Mouse (Mus musculus): ENCODE measurements around the gene Tcf15.

Tcf15 gene

DNA sequence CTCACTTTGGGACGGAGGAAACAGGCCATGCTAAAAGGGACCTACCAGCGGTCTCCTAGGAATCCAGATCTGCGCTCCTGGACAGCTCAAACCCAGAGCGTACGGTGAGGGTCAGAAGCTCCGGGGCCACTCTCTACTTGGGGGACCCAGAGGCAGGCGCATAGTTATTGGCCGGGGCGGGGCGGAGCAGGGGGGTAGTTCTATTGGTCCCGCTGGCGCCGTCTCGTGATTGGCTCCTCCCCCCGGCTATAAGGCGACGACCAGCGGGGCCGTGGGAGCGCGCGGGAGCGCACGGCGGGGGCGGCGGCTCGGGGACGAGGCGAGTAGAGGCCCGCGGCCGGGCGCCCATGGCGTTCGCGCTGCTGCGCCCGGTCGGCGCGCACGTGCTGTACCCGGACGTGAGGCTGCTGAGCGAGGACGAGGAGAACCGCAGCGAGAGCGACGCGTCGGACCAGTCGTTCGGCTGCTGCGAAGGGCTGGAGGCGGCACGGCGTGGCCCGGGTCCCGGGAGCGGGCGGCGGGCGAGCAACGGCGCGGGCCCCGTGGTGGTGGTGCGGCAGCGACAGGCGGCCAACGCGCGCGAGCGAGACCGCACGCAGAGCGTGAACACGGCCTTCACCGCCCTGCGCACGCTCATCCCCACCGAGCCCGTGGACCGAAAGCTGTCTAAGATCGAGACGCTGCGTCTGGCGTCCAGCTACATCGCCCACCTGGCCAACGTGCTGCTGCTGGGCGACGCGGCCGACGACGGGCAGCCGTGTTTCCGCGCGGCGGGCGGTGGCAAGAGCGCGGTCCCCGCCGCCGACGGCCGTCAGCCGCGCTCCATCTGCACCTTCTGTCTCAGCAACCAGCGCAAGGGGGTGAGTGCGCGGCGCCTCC is at the start of gene Tcf15:
Gene Tcf15, plus strand, starts transcription at position 283 of the 879 bp plus-strand sequence.
- in situ Hi-C loops (cut with MboI, MseI), result no loop called here

GRCm38 (mm10) chr2:152094856-152095545 is 48.4 kb upstream of the Tcf15 start:
- in situ Hi-C loops (cut with MboI, MseI), result no loop called here

DNA sequence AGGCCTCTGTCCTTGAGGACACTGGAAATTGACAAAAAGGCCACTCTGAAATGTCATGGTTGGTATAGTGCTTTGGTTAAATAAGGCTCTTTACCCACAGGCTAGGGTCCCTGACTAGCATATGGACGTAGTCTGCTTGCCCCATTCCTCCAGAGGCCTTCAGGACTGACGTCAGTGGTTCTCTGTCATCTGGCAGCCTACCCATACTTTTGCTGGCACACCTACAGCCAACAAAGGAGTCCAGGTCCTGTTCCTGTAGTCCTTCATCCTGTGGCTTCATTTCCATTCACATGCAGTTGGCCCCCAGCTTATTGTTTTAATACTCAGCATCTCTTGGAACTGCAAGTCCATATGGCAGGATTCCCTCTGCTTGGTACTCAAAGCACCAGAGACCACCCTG is 46.4 kb upstream of the Tcf15 start:
- in situ Hi-C loops (cut with MboI, MseI), result no loop called here

DNA sequence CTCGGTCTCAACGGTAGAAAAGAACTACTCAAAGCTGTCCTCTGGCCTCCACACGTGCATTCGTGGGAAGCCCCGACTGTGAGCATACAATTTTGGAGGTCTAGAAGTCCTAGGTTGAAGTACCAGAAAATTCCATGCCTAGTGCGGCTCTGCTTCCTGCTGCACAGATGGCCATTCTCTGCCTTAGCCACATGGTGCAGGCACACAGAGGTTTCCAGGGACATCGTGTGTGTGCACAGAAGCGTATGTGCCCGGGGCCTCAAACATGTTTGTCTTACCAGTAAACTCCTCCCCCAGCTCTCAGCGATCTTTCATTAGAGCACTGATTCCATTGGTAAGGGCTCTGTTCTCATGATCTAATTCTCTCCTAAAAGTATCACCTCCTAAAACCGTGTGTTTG is 45.4 kb upstream of the Tcf15 start:
- in situ Hi-C loops (cut with MboI, MseI), result no loop called here

DNA sequence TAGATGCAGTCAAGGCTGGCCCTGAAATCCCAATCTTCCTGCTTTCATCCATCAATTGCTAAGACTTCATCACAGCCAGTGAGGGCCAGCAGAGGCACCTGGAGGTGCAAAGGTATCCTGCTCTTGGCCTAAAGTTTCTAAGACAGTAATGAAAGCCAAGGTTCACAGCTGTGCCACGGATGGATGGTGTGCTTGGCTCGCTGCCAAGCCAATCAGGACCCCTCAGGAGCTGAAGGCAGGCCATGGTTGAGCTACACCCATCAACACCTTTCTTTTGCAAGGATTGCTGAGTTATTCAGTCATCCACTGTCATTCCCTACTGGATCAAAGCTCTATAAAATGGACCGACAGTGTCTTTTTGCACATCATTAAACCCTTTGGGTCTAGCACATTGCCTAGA is 43.8 kb upstream of the Tcf15 start:
- in situ Hi-C loops (cut with MboI, MseI), result no loop called here

GRCm38 (mm10) chr2:152101761-152102160 is 41.6 kb upstream of the Tcf15 start:
- in situ Hi-C loops (cut with MboI, MseI), result no loop called here

GRCm38 (mm10) chr2:152102369-152102768 is 41.0 kb upstream of the Tcf15 start:
- in situ Hi-C loops (cut with MboI, MseI), result no loop called here

DNA sequence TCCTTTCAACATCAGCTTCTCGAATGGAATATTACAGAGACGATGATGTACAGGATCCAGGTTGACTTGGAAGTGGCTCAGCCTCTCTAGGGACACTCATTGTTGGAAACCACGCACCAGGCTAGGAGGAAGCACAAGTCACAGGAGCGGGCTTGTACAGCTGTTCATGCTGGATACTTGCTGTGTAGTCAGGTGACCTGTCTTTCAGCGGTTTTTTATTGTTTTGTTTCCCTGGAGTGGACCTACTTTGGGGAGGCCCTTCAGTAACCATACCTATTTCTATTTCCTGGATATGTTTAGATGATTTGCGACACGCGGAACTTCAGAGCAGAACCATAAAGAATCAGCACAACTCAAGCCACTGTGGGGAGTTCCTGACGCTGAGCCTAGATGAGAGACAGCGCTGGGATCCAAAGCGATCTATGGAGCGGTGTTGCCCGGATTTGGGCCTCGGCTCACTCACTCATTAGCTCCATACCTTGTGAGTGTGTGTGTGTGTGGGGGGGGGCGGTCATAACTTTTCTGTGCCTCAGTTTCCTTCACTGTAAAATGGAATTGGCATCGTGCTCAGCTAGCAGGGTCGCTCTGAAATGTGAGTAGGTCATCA is 38.5 kb upstream of the Tcf15 start:
- in situ Hi-C loops (cut with MboI, MseI), result loop anchor here (5.0 kb wide), 2 partner anchors 92 to 262 kb away; no protein-coding TSS in a partner anchor

DNA sequence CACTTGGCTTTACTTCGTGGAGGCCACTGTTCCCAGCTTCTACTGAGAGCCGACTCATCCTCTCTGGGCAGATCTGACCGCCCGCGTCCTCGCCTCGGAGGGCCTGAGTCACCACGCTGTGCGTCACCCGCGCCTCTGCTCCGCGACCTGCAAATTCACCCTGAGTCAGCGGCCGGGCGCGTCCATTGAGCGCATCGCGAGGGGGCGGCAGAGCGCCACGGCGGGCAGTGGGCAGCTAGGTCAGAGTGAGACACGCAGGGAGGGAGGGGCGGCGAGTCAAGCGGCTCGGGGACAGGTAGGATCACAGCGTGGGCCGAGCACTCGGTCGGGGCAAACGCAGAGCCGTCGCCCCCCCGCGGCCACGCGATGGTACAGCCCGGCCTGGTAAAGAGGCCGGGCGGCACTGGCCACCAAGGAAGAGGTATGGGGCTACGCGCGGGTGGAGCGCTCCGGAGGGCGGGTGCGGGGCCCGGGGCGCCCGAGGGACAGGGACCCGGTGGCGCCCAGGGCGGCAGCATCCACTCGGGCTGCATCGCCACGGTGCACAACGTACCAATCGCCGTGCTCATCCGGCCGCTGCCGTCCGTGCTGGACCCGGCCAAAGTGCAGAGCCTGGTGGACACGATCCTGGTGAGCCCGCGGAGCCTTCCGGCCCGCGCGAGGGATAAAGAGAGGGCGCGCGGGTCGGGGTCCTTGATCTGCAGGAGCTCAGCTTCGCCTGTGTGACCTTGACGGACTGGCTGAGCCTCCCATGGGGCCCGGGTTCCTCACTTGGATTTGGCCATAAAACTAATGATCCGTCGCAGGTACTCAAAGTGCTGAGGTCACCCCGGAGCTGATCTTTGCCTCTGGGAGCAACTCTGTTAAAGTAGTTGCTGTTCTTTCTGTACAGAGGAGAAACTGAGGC is 37.8 kb upstream of the Tcf15 start, which contains the start of gene Srxn1:
Gene Srxn1, plus strand, starts transcription at position 199 of the 907 bp plus-strand sequence.
- in situ Hi-C loops (cut with MboI, MseI), result loop anchor here (5.0 kb wide), 2 partner anchors 92 to 262 kb away; no protein-coding TSS in a partner anchor

DNA sequence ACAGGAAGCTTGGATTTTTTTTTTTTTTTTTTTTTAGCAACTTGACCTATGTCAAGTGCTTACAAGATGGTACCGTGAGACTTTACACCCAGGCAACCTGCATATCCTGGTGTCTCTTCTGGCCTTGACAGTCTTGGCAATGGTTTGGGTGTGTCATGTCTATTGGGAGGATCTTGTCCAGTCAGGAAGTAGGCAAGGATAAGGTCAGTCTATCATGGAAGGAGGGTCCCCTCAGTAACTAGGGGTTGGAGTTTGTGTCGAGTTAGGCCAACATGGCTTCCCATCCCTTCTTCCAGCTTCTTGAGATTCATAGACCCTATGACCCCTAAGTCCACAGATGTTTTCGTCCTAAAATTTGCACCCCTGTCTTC is 37.2 kb upstream of the Tcf15 start:
- in situ Hi-C loops (cut with MboI, MseI), result loop anchor here (5.0 kb wide), 2 partner anchors 91 to 261 kb away; no protein-coding TSS in a partner anchor

DNA sequence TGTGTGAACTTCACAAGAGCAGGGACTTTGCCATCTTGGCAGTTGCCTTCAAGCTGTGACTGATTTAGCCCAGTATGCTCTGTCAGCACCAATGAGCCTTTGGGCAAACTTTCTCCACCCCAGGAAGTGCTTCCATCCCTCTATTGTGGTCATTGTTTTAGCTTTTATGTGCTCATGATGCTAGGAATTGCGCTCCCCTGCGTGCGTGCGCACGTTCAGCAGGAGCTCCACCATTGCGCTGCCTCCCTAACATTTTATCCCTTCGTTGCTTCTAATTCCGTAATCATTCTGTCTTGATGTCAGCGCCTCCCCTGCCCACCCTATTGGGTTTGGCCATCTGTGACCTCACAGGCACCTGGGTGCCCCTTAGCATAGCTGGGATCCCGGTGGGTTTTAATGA is 36.8 kb upstream of the Tcf15 start:
- in situ Hi-C loops (cut with MboI, MseI), result loop anchor here (5.0 kb wide), 2 partner anchors 91 to 261 kb away; no protein-coding TSS in a partner anchor

GRCm38 (mm10) chr2:152108702-152109101 is 34.7 kb upstream of the Tcf15 start:
- in situ Hi-C loops (cut with MboI, MseI), result loop anchor here (5.0 kb wide), 2 partner anchors 89 to 259 kb away; no protein-coding TSS in a partner anchor

GRCm38 (mm10) chr2:152109386-152109785 is 34.0 kb upstream of the Tcf15 start:
- in situ Hi-C loops (cut with MboI, MseI), result loop anchor here (5.0 kb wide), 2 partner anchors 88 to 258 kb away; no protein-coding TSS in a partner anchor

DNA sequence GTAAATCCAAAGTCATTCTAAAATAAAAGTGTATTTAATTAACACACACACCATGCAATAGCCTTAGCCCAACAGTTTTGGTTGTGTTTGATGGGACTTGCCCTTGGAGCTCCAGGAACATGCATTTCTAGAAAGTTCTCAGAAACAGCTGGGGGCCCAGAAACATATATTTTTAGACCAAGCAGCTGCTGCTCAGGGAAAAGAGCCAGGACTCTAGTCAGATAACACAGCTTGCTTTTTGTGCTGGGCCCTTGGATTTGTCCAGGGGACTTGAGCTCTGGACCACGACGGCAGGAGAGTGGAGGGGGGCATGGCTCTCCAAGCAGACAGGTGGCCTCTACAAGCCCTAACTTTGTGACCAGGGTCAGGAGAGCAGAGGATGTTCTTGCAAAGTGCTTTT is 32.0 kb upstream of the Tcf15 start:
- in situ Hi-C loops (cut with MboI, MseI), result no loop called here

DNA sequence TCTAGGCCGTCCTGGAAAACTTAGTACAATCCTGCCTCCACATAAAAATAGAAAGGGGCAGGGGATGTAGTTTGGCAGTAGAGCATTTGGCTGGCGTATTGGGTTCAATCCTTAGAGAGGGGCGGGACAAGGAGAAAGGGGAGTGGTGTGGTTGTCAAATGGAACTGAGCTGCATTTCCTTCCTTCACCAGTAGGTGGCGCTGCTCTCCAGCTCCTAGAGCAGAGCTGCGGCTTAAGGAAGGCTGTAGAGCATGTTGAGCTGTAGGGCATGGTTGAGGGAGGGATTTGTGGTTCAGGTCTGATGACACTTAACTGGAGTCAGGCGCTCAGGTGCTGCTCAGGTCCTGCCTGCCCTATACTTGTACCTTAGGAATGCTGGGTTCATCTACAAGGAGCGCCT is 31.4 kb upstream of the Tcf15 start:
- in situ Hi-C loops (cut with MboI, MseI), result no loop called here

DNA sequence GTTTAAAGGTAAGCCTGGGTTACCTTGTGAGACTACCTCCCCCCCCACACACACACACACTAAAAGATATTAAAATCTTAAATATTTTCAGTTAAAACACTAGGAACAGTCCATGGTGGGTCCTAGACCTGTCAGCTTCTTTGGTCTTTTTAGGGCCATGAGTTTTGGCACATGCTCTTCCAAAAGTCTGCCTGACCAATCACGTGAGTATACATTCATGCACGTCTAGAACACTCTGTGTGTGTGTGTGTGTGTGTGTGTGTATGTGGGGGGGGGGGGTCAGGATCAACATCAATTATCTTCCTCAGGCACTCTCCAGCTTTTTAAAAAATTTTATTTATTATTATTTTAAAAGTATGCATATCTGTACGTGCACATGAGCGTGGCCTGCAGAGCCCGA is 30.9 kb upstream of the Tcf15 start:
- in situ Hi-C loops (cut with MboI, MseI), result no loop called here

DNA sequence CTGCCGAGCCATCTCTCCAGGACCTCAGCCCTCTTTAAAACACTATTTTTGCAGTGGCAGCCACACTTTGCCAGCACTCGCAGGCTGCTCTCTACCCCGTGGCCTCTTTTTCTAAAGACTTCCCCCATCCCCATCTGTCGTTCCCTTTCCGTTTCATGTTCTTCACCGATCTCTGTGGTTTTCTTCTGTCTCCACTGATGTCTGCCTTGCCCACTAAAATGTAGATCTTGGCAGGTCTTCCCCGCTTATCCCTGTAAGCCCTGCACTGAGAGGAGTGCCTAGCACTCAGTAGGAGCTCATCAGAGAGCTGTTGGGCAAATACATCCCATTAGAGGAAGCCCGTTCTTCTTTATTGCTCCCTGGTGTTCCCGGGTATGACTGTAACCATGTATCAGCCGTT is 30.4 kb upstream of the Tcf15 start:
- in situ Hi-C loops (cut with MboI, MseI), result no loop called here

DNA sequence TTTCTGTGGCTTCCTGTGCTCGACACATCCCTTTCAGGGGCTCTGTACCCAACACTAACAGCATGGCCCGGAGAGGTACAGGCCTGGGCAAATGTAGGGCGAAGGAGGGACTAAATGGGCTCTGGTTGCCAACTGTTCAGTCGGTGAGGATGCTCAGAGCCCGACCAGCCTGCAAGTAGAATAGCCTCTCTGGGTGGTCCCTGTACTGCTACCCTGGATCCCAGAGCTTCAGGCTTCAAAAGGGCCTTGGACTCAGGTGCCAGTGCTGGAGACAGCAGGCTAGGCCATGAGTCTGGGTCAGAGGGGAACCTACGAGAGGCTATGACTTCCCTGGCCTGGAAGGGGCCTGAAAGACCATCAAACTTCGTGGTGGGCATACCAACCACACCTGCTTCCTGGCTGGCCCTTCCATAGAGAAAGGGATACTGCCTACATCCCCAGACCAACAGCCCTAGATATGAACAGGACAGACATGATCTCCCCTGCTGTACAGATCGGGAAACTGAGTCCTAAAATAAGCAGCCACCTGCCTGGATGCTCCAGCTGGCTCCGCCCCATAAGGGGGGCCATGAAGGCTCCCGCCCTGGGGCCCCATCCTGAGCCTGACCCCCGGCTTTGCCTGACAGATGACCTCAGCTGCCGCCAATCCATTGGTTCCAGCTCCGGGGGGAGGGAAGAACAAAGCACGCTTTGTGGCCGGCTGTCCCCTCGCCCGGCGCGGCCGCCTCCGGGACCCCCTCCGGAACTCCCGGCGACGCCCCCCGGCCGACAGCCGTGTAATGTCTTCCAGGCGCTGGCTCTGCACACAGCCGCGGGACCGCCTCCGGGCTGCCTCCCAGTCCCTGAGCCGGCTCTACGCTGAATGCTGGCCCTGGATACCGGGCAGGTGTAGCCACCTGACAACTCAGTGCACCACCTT is 29.0 kb upstream of the Tcf15 start:
- in situ Hi-C loops (cut with MboI, MseI), result no loop called here

- in situ Hi-C loops (cut with MboI, MseI), result no loop called here
Measured at GRCm38 (mm10) chr2:152117694-152118093, 25.7 kb upstream of the Tcf15 start.

All from T-helper 1 cell (primary cell).